Mouse (Mus musculus) stomach, postnatal 0 days (tissue): ENCODE data around the gene Ptprh.

Source experiments
- CTCF ChIP-seq: IDR thresholded peaks from 2 replicates; pipeline ENCODE4 v1.5.1; 2016; ENCODE audit warnings: antibody characterized with exemption, low read depth, mild to moderate bottlenecking, moderate library complexity
- EP300 ChIP-seq: optimal IDR thresholded peaks from 2 replicates; pipeline ENCODE3; 2016; ENCODE audit warnings: antibody characterized with exemption

DNA sequence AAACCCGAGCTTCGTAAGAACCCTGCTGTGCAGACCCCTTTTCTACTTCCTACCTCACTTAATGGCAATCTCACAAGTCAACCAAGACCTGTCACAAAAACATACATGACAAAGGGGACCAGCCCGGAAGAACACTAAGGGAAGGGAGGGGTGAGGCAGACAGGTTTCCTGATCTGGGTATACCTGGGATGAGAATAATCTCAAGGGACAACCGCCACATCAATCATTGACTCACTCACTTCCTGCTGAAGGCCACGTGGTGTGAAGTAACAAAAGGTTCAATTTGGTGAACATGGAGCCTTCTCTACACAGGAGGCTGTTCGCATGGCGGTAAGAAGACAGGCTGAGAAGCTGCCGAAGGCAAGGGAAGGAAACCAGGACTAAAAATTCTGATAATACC is 47.7 kb upstream of the Ptprh start:
- TF ChIP-seq CTCF (no peak), EP300 (no peak)
